ENCODE assay signal across 10 mouse cellular contexts in the genomic region with DNA sequence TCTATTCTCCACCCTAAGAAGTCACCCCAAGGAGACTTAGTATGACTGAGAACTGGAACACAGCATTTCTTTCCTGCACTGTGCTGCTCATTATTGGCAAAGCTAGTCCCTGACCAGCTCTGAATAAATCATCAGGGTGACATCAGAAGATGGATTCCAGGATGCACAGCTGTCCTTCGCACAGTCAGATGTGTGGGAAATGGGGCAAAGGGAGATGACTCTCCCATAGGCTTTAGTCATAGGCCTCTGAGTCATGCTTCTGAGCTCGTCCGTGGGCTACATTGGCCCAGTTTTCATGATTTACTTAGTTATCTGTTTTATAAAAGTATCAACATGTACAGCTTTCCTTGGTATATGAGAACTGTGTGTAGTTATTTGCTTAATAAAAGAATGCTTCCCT.
DNase-seq lines count a peak whose midpoint lies in the region.
"Had no signal": no experiment of that assay in that cellular context is flagged by ENCODE, and none has a peak within 500 bp of the region (broad histone marks: within the 10 kb centered on the region; RNA-seq: fewer than 3 reads in every experiment).

No protein-coding gene starts in this region.

- peak; percentile 48 for DNase-seq in adrenal gland, adult 8-10 months
- DNase-seq in adrenal gland, adult 18-20 months (ENCODE audit: low spot score in 2 of 2) = no peak
- peak; percentile 23 to 28 for DNase-seq in right cerebral cortex, adult 2 months (ENCODE audit: low spot score in 2 of 2)
- DNase-seq in right cerebral cortex, postnatal 36 days (ENCODE audit: low spot score in 2 of 2) = no peak
- peak; percentile 68 for DNase-seq in brain, adult 2 months (ENCODE audit: low read depth, low spot score)
- DNase-seq in neural tube, embryonic 10.5 days (ENCODE audit: extremely low spot score, low spot score) = no peak
- no peak for DNase-seq in urinary bladder, postnatal 10 days (ENCODE audit: low spot score)
- DNase-seq: cerebellum, adult 9-11 months; heart, postnatal 4 days; lung, adult 2 months had no signal

Comparison
In these comparisons a context has a peak if more than half of its experiments do, and no peak if none do; other contexts are left out.
1. DNase-seq: peak in adrenal gland, adult 8-10 months (single experiment), right cerebral cortex, adult 2 months (2 of 2) and brain, adult 2 months (single experiment); none in adrenal gland, adult 18-20 months (0 of 2), right cerebral cortex, postnatal 36 days (0 of 2), neural tube, embryonic 10.5 days (single experiment) and urinary bladder, postnatal 10 days (single experiment).